Mouse (Mus musculus) small intestine, adult 2 months (tissue): ENCODE measurements around the gene Adamts7.

Experiments
- CTCF ChIP-seq: fragments of 200-500 bp; IDR thresholded peaks from 2 replicates; pipeline ENCODE4 v1.5.1; 2012; ENCODE audit warnings: low read depth, mild to moderate bottlenecking, control low read depth, inconsistent platforms, low read length, moderate library complexity, mixed read lengths; ENCODE audit not compliant: insufficient replicate concordance, insufficient read length; ENCODE audit errors: extremely low read depth
- POLR2A ChIP-seq: fragments of 200-500 bp; IDR thresholded peaks from 2 replicates; pipeline ENCODE4 v1.6.1; 2012; ENCODE audit warnings: low read depth, mild to moderate bottlenecking, control low read depth, inconsistent platforms, low read length, moderate library complexity

- TF ChIP-seq CTCF (no peak), POLR2A (no peak)
Observed at GRCm38 (mm10) chr9:90197866-90198383, 35.1 kb downstream of the Adamts7 start.
